Mouse (Mus musculus) heart, postnatal 0 days (tissue): ENCODE measurements around the gene Rab35.

Experiments used
- CTCF ChIP-seq: IDR thresholded peaks from 2 replicates; pipeline ENCODE4 v1.5.1; 2016; ENCODE audit warnings: antibody characterized with exemption, control low read depth, low read depth
- EP300 ChIP-seq: IDR thresholded peaks from 2 replicates; pipeline ENCODE4 v1.6.1; 2016; ENCODE audit warnings: antibody characterized with exemption, low read depth

GRCm38 (mm10) chr5:115628083-115628482 lies 3.6 kb upstream of the Rab35 start:
- TF ChIP-seq CTCF = no peak
- no peak for TF ChIP-seq EP300
